Mouse (Mus musculus) hindbrain, embryonic 15.5 days (tissue): ENCODE results near the gene Ifi211. TPM values are rescaled to one million over a fixed set of nuclear protein-coding genes. Genes with fewer than 3 reads are reported as not detected.
"Not testable (repeated sequence)": the region's sequence is repeated elsewhere in the genome, so short reads cannot be mapped to it uniquely, and the experiment has no call there.

Experiments
- ATAC-seq: fragments of 200-750 bp; cut with Nextera tagmentation; 2 replicates; pipeline ENCODE4 v1.8.0; 2017; ENCODE audit warnings: low read depth, moderate number of reproducible peaks, moderate TSS enrichment; ENCODE audit not compliant: low FRiP score
- H3K27ac ChIP-seq: fragments of 300-500 bp; sonication (generic); replicated peaks from 2 replicates; pipeline ENCODE4 v1.5.1; 2015; ENCODE audit warnings: mild to moderate bottlenecking, inconsistent platforms
- H3K27me3 ChIP-seq: fragments of 300-500 bp; sonication (generic); 2 replicates; pipeline ENCODE4 v1.6.1; 2015; ENCODE audit warnings: control low read depth, inconsistent platforms
- H3K36me3 ChIP-seq: fragments of 300-500 bp; sonication (generic); 2 replicates; pipeline ENCODE4 v1.6.1; 2015; ENCODE audit warnings: control low read depth, inconsistent platforms
- H3K4me1 ChIP-seq: fragments of 300-500 bp; sonication (generic); replicated peaks from 2 replicates; pipeline ENCODE4 v1.6.1; 2015; ENCODE audit warnings: control low read depth, inconsistent platforms
- H3K4me2 ChIP-seq: fragments of 300-500 bp; sonication (generic); 2 replicates; pipeline ENCODE4 v1.6.1; 2015; ENCODE audit warnings: moderate library complexity, mild to moderate bottlenecking, inconsistent platforms
- H3K4me3 ChIP-seq: fragments of 300-500 bp; sonication (generic); 2 replicates; pipeline ENCODE4 v1.5.1; 2015; ENCODE audit warnings: mild to moderate bottlenecking, inconsistent platforms
- H3K9ac ChIP-seq: fragments of 300-500 bp; sonication (generic); 2 replicates; pipeline ENCODE4 v1.6.1; 2015; ENCODE audit warnings: inconsistent platforms
- H3K9me3 ChIP-seq: fragments of 300-500 bp; sonication (generic); 2 replicates; pipeline ENCODE4 v1.6.1; 2016; ENCODE audit warnings: control low read depth, inconsistent platforms
- WGBS: fragments of 180-500 bp; shearing (Covaris S2); methylation state at CpG from one replicate; pipeline ENCODE4 v1.1.7; 2015; 5-methylcytosine and 5-hydroxymethylcytosine counted together
- polyA plus RNA-seq: library from polyadenylated mRNA; unstranded; fragments of >200 nt; fragmentation: Nextera tagmentation; extraction: Ambion mirVana; gene quantifications from 2 replicates; pipeline ENCODE4 v1.2.1, GENCODE M21; 2015

The Ifi211 gene
- polyA plus RNA-seq, 1 experiment from 2014 or later, result 0.45 TPM

DNA sequence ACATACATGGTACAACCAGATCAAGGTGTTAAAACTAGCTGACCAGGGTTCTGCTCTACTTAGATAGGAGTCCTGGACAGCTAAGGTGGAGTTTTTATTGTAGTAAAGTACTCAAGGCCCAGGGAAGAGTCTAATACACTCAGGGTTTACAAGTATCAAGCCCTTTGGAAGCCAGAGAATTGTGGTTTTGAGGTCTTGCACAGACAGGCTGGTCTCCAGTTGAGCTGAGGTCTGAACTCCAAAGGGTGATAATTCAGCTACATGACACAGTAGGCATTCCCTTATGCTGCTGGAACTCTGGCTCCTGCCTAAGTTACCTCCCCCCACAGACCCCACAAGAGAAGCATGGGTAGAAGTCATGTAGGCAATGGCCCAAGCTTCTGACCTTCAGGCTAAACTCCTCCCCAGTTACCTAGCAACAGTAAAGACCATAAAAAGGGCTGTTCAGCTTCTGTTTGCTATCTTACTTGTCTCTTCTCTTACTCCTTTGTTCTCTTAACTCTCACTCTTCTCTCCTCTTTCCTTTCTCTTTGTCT is 478 bp upstream of the Ifi211 start:
- H3K4me1 ChIP-seq, H3K9me3 ChIP-seq, H3K36me3 ChIP-seq, H3K27ac ChIP-seq, ATAC-seq, H3K4me3 ChIP-seq, H3K27me3 ChIP-seq, H3K4me2 ChIP-seq, H3K9ac ChIP-seq: not testable (repeated sequence)

GRCm38 (mm10) chr1:173911808-173912464 is 910 bp downstream of the Ifi211 start:
- Histone ChIP-seq H3K27ac (no peak overlapping the region), H3K4me3 (no peak overlapping the region), H3K9me3 (no peaks in the 10 kb centered on the region), H3K36me3 (no peaks in the 10 kb centered on the region), H3K4me1 (no peaks in the 10 kb centered on the region), H3K27me3 (no peaks in the 10 kb centered on the region), H3K4me2 (no peak overlapping the region), H3K9ac (no peak overlapping the region)
- no peak for ATAC-seq
- WGBS, result 98% methylated on average over 2 of the region's 2 CpGs

DNA sequence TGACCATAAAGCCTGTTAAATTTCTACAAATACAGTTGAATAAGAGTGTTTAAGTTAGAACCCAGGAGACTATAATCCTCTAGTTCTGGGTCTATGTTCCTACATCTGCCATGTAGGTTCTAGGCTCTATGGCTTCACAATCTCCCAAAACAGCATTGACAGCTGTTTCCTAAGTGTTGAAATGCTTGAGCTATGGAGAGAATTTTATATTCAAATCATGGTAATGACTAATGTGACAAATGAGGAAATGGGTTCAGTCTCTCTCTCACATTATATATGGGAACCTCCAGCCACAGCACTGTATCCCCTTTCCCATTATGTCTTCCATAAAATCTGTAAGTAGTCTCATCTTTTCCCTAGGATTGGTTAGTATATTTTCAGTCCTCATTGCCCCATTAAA is 4.5 kb downstream of the Ifi211 start:
- not testable (repeated sequence) for H3K9me3 ChIP-seq, H3K4me3 ChIP-seq, H3K27me3 ChIP-seq, H3K36me3 ChIP-seq, H3K27ac ChIP-seq, ATAC-seq, H3K4me1 ChIP-seq, H3K9ac ChIP-seq, H3K4me2 ChIP-seq

DNA sequence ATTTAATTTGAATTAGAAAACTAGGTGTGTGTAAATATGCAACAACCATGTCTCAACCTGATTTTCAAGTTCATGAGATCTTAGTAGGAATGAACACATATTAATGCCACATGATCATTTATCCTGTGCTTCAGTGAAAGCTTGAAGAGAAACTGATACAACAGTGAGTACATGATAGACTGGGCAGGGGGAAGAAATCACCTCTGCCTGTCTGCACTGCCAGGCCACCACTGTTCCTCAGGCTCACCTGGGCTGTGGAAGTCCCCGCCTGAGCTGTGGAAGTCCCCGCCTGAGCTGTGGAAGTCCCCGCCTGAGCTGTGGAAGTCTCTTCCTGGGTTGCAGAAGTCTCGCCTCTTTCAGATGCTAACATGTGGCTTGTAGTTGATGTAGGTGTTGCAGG is 7.0 kb downstream of the Ifi211 start:
- not testable (repeated sequence) for H3K4me2 ChIP-seq, H3K9ac ChIP-seq, ATAC-seq, H3K27ac ChIP-seq, H3K27me3 ChIP-seq, H3K4me1 ChIP-seq, H3K9me3 ChIP-seq, H3K4me3 ChIP-seq, H3K36me3 ChIP-seq
- WGBS, result 96% methylated on average over 4 of the region's 4 CpGs

DNA sequence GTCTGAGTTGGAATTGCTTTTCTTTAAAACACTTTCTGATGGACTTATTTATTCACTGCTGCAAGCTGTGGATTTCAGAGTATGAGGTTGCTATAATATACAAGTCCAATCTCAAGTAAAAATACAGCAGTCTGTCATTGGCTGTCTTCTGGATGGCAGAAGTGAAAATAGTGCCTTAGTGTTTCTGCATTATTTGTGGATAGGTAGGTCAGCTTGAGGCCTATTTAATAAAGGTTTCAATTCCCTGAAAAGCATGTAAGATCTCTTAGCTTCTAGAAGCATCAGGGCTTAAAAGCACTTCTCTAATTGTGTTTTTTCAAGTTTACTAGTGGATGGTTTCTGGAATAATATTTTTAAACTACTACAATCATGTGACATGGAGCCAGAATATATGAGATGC is 23.1 kb downstream of the Ifi211 start:
- H3K9me3 ChIP-seq, H3K4me2 ChIP-seq, ATAC-seq, H3K27me3 ChIP-seq, H3K4me3 ChIP-seq, H3K4me1 ChIP-seq, H3K9ac ChIP-seq, H3K27ac ChIP-seq, H3K36me3 ChIP-seq: not testable (repeated sequence)

- not testable (repeated sequence) for H3K9ac ChIP-seq, H3K4me2 ChIP-seq, ATAC-seq, H3K27ac ChIP-seq, H3K27me3 ChIP-seq, H3K9me3 ChIP-seq, H3K4me1 ChIP-seq, H3K36me3 ChIP-seq, H3K4me3 ChIP-seq
- 90% methylated on average over 1 of the region's 2 CpGs for WGBS
These were observed 25.6 kb downstream of the Ifi211 start for GRCm38 (mm10) chr1:173887026-173887787.

- 63% methylated on average over 3 of the region's 3 CpGs for WGBS
- not testable (repeated sequence) for H3K9ac ChIP-seq, H3K27me3 ChIP-seq, H3K4me3 ChIP-seq, H3K4me2 ChIP-seq, H3K4me1 ChIP-seq, H3K36me3 ChIP-seq, H3K9me3 ChIP-seq, H3K27ac ChIP-seq
- peak; percentile 68; the same call in 1 of the 2 replicates for ATAC-seq
These were observed 32.7 kb downstream of the Ifi211 start for GRCm38 (mm10) chr1:173880004-173880666.

- not testable (repeated sequence) for H3K9me3 ChIP-seq, ATAC-seq, H3K27ac ChIP-seq, H3K36me3 ChIP-seq, H3K4me3 ChIP-seq, H3K4me2 ChIP-seq, H3K4me1 ChIP-seq, H3K9ac ChIP-seq, H3K27me3 ChIP-seq
- 89% methylated on average over 5 of the region's 5 CpGs for WGBS
These were observed 33.4 kb downstream of the Ifi211 start for GRCm38 (mm10) chr1:173879225-173879987.

DNA sequence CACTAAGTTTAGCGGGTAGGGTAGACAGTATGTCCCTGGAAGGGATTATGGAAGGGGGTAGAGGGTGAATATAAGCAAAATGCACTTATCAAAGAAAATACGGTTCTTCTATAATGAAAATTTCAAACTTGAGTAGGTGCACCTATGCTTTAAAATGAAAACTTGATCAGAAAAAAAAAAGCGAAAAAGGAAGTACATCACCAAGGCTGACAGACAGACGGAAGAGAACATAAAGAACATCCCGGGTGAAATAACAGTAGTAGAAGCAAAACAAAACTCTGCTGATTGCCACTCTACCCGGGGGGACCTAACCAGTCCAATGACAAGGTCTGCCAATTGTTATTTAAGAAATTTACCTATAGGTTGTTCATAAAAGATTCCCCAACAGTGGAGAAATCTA is 34.6 kb downstream of the Ifi211 start:
- 90% methylated on average over 6 of the region's 6 CpGs for WGBS
- H3K9ac ChIP-seq, H3K4me2 ChIP-seq, H3K9me3 ChIP-seq, H3K4me1 ChIP-seq, H3K36me3 ChIP-seq, H3K27me3 ChIP-seq, H3K27ac ChIP-seq, H3K4me3 ChIP-seq, ATAC-seq: not testable (repeated sequence)

GRCm38 (mm10) chr1:173877125-173877524 is 35.7 kb downstream of the Ifi211 start:
- not testable (repeated sequence) for H3K9ac ChIP-seq, H3K4me2 ChIP-seq, H3K4me3 ChIP-seq, H3K27me3 ChIP-seq, H3K9me3 ChIP-seq, ATAC-seq, H3K27ac ChIP-seq, H3K36me3 ChIP-seq, H3K4me1 ChIP-seq
- 90% methylated on average over 1 of the region's 1 CpGs for WGBS

DNA sequence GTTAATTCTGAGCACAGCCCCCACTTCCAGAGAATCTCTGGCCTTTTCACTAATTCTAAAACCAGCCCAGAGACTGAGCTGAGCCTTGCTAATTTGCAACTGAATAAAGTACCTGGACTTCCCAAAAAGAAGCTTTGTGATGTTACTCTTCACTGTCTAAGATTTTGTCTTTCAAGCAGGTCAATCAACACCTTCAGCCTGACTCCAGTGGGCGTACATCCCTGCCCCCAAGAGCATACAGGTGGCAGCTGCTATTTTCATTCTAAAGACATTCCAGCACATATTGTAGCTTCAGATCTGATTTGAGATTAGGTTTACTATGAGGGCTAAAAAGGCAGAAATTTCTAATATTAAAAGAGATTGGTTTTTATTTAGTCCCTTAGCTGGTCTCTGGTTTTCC is 44.3 kb downstream of the Ifi211 start:
- WGBS, result 81% methylated on average over 1 of the region's 1 CpGs
- H3K27ac ChIP-seq, H3K9ac ChIP-seq, H3K27me3 ChIP-seq, H3K4me2 ChIP-seq, H3K4me3 ChIP-seq, ATAC-seq, H3K36me3 ChIP-seq, H3K9me3 ChIP-seq, H3K4me1 ChIP-seq: not testable (repeated sequence)

DNA sequence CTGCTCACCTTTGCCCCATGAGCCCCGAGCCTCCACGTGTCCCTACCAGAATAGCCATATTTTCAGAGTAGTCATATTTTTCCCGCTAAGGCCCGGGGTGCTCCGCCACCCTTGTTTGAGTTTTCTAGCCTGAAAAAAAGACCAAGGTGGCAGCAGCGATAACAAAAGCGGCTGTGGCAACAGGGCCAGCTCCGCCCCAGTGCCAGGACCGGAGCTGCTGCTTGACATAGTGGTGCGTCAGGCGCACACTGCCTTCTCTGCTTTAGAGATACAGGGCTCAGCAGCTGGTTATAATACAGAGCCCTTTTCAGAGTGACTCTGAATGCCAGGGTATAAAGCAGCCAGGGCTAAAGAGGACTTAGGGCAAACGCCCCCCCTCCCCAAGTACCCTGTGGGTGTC is 46.3 kb downstream of the Ifi211 start:
- Histone ChIP-seq H3K4me2 (no peak overlapping the region), H3K4me1 (no peaks in the 10 kb centered on the region), H3K4me3 (no peak overlapping the region), H3K27ac (no peak overlapping the region), H3K9ac (no peak overlapping the region), H3K27me3 (no peaks in the 10 kb centered on the region), H3K9me3 (no peaks in the 10 kb centered on the region), H3K36me3 (no peaks in the 10 kb centered on the region)
- ATAC-seq, result no peak
- 85% methylated on average over 12 of the region's 12 CpGs for WGBS
